Mouse (Mus musculus): ENCODE data around the gene Spsb1. TPM values are rescaled to one million over a fixed set of nuclear protein-coding genes. Genes with fewer than 3 reads are reported as not detected.

Spsb1 gene
- polyA plus RNA-seq, 1 experiment from 2014 or later, result 9.5 TPM

- Histone ChIP-seq H3K4me1 (replicated peaks) (peaks cover 48% of the 10 kb centered on the region), H3K27me3 (peaks cover 4% of the 10 kb centered on the region; the same call in 1 of the 2 replicates), H3K9ac (no peak overlapping the region), H3K4me3 (no peak overlapping the region), H3K27ac (replicated peaks) (no peak overlapping the region), H3K4me2 (no peak overlapping the region), H3K9me3 (no peaks in the 10 kb centered on the region), H3K36me3 (no peaks in the 10 kb centered on the region)
- 82% methylated on average over 5 of the region's 5 CpGs for WGBS
- ATAC-seq (ENCODE audit: low FRiP score, low read depth), result no peak
These were observed 7.4 kb downstream of the Spsb1 start for GRCm38 (mm10) chr4:149947396-149947795.

- ATAC-seq (ENCODE audit: low FRiP score, low read depth), result no peak
- H3K9ac ChIP-seq, result no peak overlapping the region
- no peaks in the 10 kb centered on the region for H3K9me3 ChIP-seq
- 34% methylated on average over 9 of the region's 9 CpGs for WGBS
- peaks cover 49% of the 10 kb centered on the region for H3K4me1 ChIP-seq (replicated peaks)
- no peak overlapping the region for H3K4me3 ChIP-seq
- no peak overlapping the region for H3K27ac ChIP-seq (replicated peaks)
- no peaks in the 10 kb centered on the region for H3K36me3 ChIP-seq
- no peak overlapping the region for H3K4me2 ChIP-seq
- no peaks in the 10 kb centered on the region for H3K27me3 ChIP-seq
These were observed 9.6 kb downstream of the Spsb1 start for GRCm38 (mm10) chr4:149945194-149945593.

- Histone ChIP-seq H3K36me3 (no peaks in the 10 kb centered on the region), H3K9ac (no peak overlapping the region), H3K9me3 (no peaks in the 10 kb centered on the region), H3K27me3 (no peaks in the 10 kb centered on the region), H3K4me2 (no peak overlapping the region), H3K4me1 (replicated peaks) (peaks cover 47% of the 10 kb centered on the region), H3K4me3 (no peak overlapping the region), H3K27ac (replicated peaks) (no peak overlapping the region)
- WGBS, result 26% methylated on average over 12 of the region's 12 CpGs
- no peak for ATAC-seq (ENCODE audit: low FRiP score, low read depth)
These were observed 10.6 kb downstream of the Spsb1 start for GRCm38 (mm10) chr4:149944214-149944613.

- Histone ChIP-seq H3K9ac (no peak overlapping the region), H3K4me2 (no peak overlapping the region), H3K4me3 (no peak overlapping the region), H3K27me3 (no peaks in the 10 kb centered on the region), H3K36me3 (no peaks in the 10 kb centered on the region), H3K9me3 (no peaks in the 10 kb centered on the region), H3K27ac (replicated peaks) (no peak overlapping the region), H3K4me1 (replicated peaks) (peaks cover 47% of the 10 kb centered on the region)
- 52% methylated on average over 10 of the region's 10 CpGs for WGBS
- no peak for ATAC-seq (ENCODE audit: low FRiP score, low read depth)
These were observed 11.8 kb downstream of the Spsb1 start for GRCm38 (mm10) chr4:149942831-149943741.

GRCm38 (mm10) chr4:149941067-149941755 lies 13.6 kb downstream of the Spsb1 start:
- no peak overlapping the region for H3K9ac ChIP-seq
- peaks cover 42% of the 10 kb centered on the region for H3K4me1 ChIP-seq (replicated peaks)
- ATAC-seq (ENCODE audit: low FRiP score, low read depth), result no peak
- no peak overlapping the region for H3K4me3 ChIP-seq
- 88% methylated on average over 17 of the region's 18 CpGs for WGBS
- no peaks in the 10 kb centered on the region for H3K36me3 ChIP-seq
- H3K27me3 ChIP-seq, result no peaks in the 10 kb centered on the region
- no peaks in the 10 kb centered on the region for H3K9me3 ChIP-seq
- H3K27ac ChIP-seq (replicated peaks), result no peak overlapping the region
- H3K4me2 ChIP-seq, result no peak overlapping the region

GRCm38 (mm10) chr4:149938701-149939100 lies 16.1 kb downstream of the Spsb1 start:
- H3K27me3 ChIP-seq, result no peaks in the 10 kb centered on the region
- H3K4me3 ChIP-seq, result no peak overlapping the region
- H3K27ac ChIP-seq (replicated peaks), result no peak overlapping the region
- no peaks in the 10 kb centered on the region for H3K36me3 ChIP-seq
- H3K4me1 ChIP-seq (replicated peaks), result peaks cover 17% of the 10 kb centered on the region
- no peak overlapping the region for H3K9ac ChIP-seq
- H3K4me2 ChIP-seq, result no peak overlapping the region
- ATAC-seq (ENCODE audit: low FRiP score, low read depth), result no peak
- no peaks in the 10 kb centered on the region for H3K9me3 ChIP-seq
- 75% methylated on average over 8 of the region's 8 CpGs for WGBS

- peak; percentile 36; the same call in 1 of the 2 replicates for ATAC-seq (ENCODE audit: low FRiP score, low read depth)
- Histone ChIP-seq H3K9ac (no peak overlapping the region), H3K27ac (replicated peaks) (no peak overlapping the region), H3K27me3 (no peaks in the 10 kb centered on the region), H3K4me3 (no peak overlapping the region), H3K36me3 (no peaks in the 10 kb centered on the region), H3K4me1 (replicated peaks) (no peaks in the 10 kb centered on the region), H3K9me3 (no peaks in the 10 kb centered on the region), H3K4me2 (no peak overlapping the region)
- WGBS, result 57% methylated on average over 5 of the region's 5 CpGs
These were observed 17.9 kb downstream of the Spsb1 start for GRCm38 (mm10) chr4:149936921-149937320.

GRCm38 (mm10) chr4:149935470-149935869 lies 19.4 kb downstream of the Spsb1 start:
- H3K27me3 ChIP-seq, result no peaks in the 10 kb centered on the region
- H3K4me2 ChIP-seq, result no peak overlapping the region
- H3K4me3 ChIP-seq, result no peak overlapping the region
- H3K27ac ChIP-seq (replicated peaks), result no peak overlapping the region
- H3K4me1 ChIP-seq (replicated peaks), result no peaks in the 10 kb centered on the region
- 81% methylated on average over 6 of the region's 6 CpGs for WGBS
- no peak overlapping the region for H3K9ac ChIP-seq
- no peaks in the 10 kb centered on the region for H3K36me3 ChIP-seq
- H3K9me3 ChIP-seq, result no peaks in the 10 kb centered on the region
- no peak for ATAC-seq (ENCODE audit: low FRiP score, low read depth)

GRCm38 (mm10) chr4:149933519-149934245 lies 21.2 kb downstream of the Spsb1 start:
- Histone ChIP-seq H3K9ac (no peak overlapping the region), H3K27ac (replicated peaks) (no peak overlapping the region), H3K4me3 (no peak overlapping the region), H3K27me3 (no peaks in the 10 kb centered on the region), H3K9me3 (no peaks in the 10 kb centered on the region), H3K4me2 (no peak overlapping the region), H3K36me3 (no peaks in the 10 kb centered on the region), H3K4me1 (replicated peaks) (no peaks in the 10 kb centered on the region)
- ATAC-seq (ENCODE audit: low FRiP score, low read depth), result no peak
- WGBS, result 90% methylated on average over 16 of the region's 16 CpGs

GRCm38 (mm10) chr4:149933025-149933424 lies 21.8 kb downstream of the Spsb1 start:
- ATAC-seq (ENCODE audit: low FRiP score, low read depth), result no peak
- Histone ChIP-seq H3K9me3 (no peaks in the 10 kb centered on the region), H3K4me2 (no peak overlapping the region), H3K9ac (no peak overlapping the region), H3K36me3 (no peaks in the 10 kb centered on the region), H3K27me3 (no peaks in the 10 kb centered on the region), H3K27ac (replicated peaks) (no peak overlapping the region), H3K4me3 (no peak overlapping the region), H3K4me1 (replicated peaks) (no peaks in the 10 kb centered on the region)
- WGBS, result 94% methylated on average over 7 of the region's 7 CpGs

GRCm38 (mm10) chr4:149932108-149932815 lies 22.6 kb downstream of the Spsb1 start:
- H3K27me3 ChIP-seq, result no peaks in the 10 kb centered on the region
- no peak for ATAC-seq (ENCODE audit: low FRiP score, low read depth)
- 85% methylated on average over 9 of the region's 9 CpGs for WGBS

More at GRCm38 (mm10) chr4:149932108-149932815, 22.6 kb downstream of the Spsb1 start:
- Histone ChIP-seq H3K4me1 (replicated peaks) (no peaks in the 10 kb centered on the region), H3K9me3 (no peaks in the 10 kb centered on the region), H3K36me3 (no peaks in the 10 kb centered on the region), H3K4me3 (no peak overlapping the region), H3K9ac (no peak overlapping the region), H3K4me2 (no peak overlapping the region), H3K27ac (replicated peaks) (no peak overlapping the region)
